Mouse (Mus musculus): ENCODE measurements around the gene Tfb2m. TPM values are rescaled to one million over a fixed set of nuclear protein-coding genes. Genes with fewer than 3 reads are reported as not detected.

Gene Tfb2m
- total and polyA plus RNA-seq, 2 experiments from 2014 or later = 20.4 to 34.7 TPM

DNA sequence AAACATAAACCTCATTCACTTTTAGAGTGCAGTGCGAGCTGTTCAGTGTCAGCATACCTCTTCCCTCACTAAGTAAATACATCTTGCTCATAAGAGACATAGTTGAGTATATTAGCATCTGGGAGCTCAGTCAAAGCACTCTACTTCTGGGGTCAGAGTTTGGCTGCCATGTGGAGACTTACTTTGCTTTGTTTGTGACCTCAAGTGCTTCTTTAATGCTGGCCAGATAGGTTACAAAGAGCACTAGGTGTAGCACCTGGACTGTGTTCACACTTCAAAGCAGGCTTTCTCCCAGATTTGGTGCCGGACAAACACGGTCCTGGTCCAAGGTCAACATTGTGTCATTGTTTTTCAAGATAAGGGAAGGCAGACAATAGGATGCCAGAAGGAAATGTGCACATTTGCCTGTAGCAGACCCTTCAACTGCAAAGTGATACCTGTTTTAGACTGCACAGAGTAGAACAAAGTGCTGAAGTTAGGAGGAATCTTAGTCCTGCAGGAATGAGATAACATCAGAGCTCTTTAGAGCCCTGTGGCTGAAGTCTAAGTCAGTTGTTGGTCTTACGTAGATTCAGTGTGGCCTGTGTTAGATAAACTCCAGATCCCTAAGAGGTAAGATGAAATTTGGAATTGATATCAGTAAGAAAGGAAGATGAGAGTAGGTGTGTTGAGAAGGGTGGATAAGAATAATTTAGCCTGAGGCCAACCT lies 22.8 kb upstream of the Tfb2m start:
- no peak for TF ChIP-seq CTCF (IDR thresholded peaks at IDR 0.05; ENCODE audit: low read depth)
- no peak for TF ChIP-seq EP300 (IDR thresholded peaks at IDR 0.05; ENCODE audit: low read depth)
- Histone ChIP-seq H3K4me3 (ENCODE audit: low read depth, low read length) (no peak overlapping the region), H3K4me1 (ENCODE audit: control insufficient read depth, insufficient read depth) (peaks cover 24% of the 10 kb centered on the region), H3K4me2 (ENCODE audit: low read depth, low read length) (no peak overlapping the region), H3K9ac (replicated peaks; ENCODE audit: low read depth, low read length) (no peak overlapping the region), H3K27me3 (ENCODE audit: control insufficient read depth, insufficient read depth, low read length) (no peaks in the 10 kb centered on the region), H3K27ac (ENCODE audit: low read depth) (0 out of 2 replicates have a peak overlapping the region, but pooled peaks have one; percentile 7), H3K9me3 (replicated peaks; ENCODE audit: control insufficient read depth, low read length) (no peaks in the 10 kb centered on the region), H3K36me3 (replicated peaks; ENCODE audit: control insufficient read depth, insufficient read depth, low read length) (no peaks in the 10 kb centered on the region)
- DNase-seq (ENCODE audit: low spot score) = no peak
- ATAC-seq (ENCODE audit: insufficient read depth, low read depth) = peak; percentile 22; the same call in 1 of the 2 replicates
- 31% methylated on average over 4 of the region's 4 CpGs for WGBS

DNA sequence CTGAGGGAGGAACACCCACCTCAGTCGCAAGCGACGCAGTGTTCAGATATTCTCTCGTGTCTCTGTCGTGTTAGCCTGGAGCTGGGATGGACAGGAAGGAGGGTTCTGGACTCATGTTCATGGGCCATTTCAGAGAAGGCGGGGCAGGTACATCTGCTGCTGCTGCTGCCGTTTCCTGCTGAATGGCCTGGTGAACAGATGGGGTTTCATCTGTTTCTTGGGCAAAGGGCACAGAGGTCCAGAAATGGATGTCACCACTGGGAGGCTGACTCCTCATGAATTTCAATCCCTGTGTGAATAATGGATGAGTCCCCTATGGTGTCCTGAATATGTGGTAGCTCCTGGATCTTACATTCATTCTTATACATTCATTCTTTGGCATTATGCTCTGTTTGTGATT lies 21.5 kb upstream of the Tfb2m start:
- ATAC-seq (ENCODE audit: insufficient read depth, low read depth) (no peak), DNase-seq (ENCODE audit: low spot score) (no peak)
- no peaks in the 10 kb centered on the region for H3K27me3 ChIP-seq (ENCODE audit: control insufficient read depth, insufficient read depth, low read length)
- WGBS = 74% methylated on average over 7 of the region's 7 CpGs
- H3K4me2 ChIP-seq (ENCODE audit: low read depth, low read length) = no peak overlapping the region
- H3K9me3 ChIP-seq (replicated peaks; ENCODE audit: control insufficient read depth, low read length) = no peaks in the 10 kb centered on the region
- no peak overlapping the region for H3K9ac ChIP-seq (replicated peaks; ENCODE audit: low read depth, low read length)
- H3K4me3 ChIP-seq (ENCODE audit: low read depth, low read length) = no peak overlapping the region
- no peak for TF ChIP-seq EP300 (IDR thresholded peaks at IDR 0.05; ENCODE audit: low read depth)
- no peak for TF ChIP-seq CTCF (IDR thresholded peaks at IDR 0.05; ENCODE audit: low read depth)
- no peaks in the 10 kb centered on the region for H3K36me3 ChIP-seq (replicated peaks; ENCODE audit: control insufficient read depth, insufficient read depth, low read length)
- H3K27ac ChIP-seq (ENCODE audit: low read depth) = no peak overlapping the region
- peaks cover 24% of the 10 kb centered on the region for H3K4me1 ChIP-seq (ENCODE audit: control insufficient read depth, insufficient read depth)

- TF ChIP-seq CTCF (IDR thresholded peaks at IDR 0.05; ENCODE audit: low read depth) (no peak), EP300 (IDR thresholded peaks at IDR 0.05; ENCODE audit: low read depth) (no peak)
- no peak overlapping the region for H3K9ac ChIP-seq (replicated peaks; ENCODE audit: low read depth, low read length)
- H3K27me3 ChIP-seq (ENCODE audit: control insufficient read depth, insufficient read depth, low read length) = no peaks in the 10 kb centered on the region
- no peak overlapping the region for H3K4me2 ChIP-seq (ENCODE audit: low read depth, low read length)
- H3K27ac ChIP-seq (ENCODE audit: low read depth) = no peak overlapping the region
- ATAC-seq (ENCODE audit: insufficient read depth, low read depth) (no peak), DNase-seq (ENCODE audit: low spot score) (no peak)
- no peak overlapping the region for H3K4me3 ChIP-seq (ENCODE audit: low read depth, low read length)
- WGBS = 84% methylated on average over 5 of the region's 5 CpGs
- H3K9me3 ChIP-seq (replicated peaks; ENCODE audit: control insufficient read depth, low read length) = no peaks in the 10 kb centered on the region
- H3K36me3 ChIP-seq (replicated peaks; ENCODE audit: control insufficient read depth, insufficient read depth, low read length) = no peaks in the 10 kb centered on the region
- peaks cover 25% of the 10 kb centered on the region for H3K4me1 ChIP-seq (ENCODE audit: control insufficient read depth, insufficient read depth)
Measured at GRCm38 (mm10) chr1:179563926-179564325, 17.9 kb upstream of the Tfb2m start.

- Histone ChIP-seq H3K27me3 (ENCODE audit: control insufficient read depth, insufficient read depth, low read length) (no peaks in the 10 kb centered on the region), H3K27ac (ENCODE audit: low read depth) (no peak overlapping the region), H3K9ac (replicated peaks; ENCODE audit: low read depth, low read length) (no peak overlapping the region), H3K36me3 (replicated peaks; ENCODE audit: control insufficient read depth, insufficient read depth, low read length) (no peaks in the 10 kb centered on the region), H3K4me1 (ENCODE audit: control insufficient read depth, insufficient read depth) (peaks cover 18% of the 10 kb centered on the region), H3K9me3 (replicated peaks; ENCODE audit: control insufficient read depth, low read length) (no peaks in the 10 kb centered on the region), H3K4me3 (ENCODE audit: low read depth, low read length) (no peak overlapping the region), H3K4me2 (ENCODE audit: low read depth, low read length) (no peak overlapping the region)
- no peak for DNase-seq (ENCODE audit: low spot score)
- no peak for ATAC-seq (ENCODE audit: insufficient read depth, low read depth)
- TF ChIP-seq CTCF (IDR thresholded peaks at IDR 0.05; ENCODE audit: low read depth) (no peak), EP300 (IDR thresholded peaks at IDR 0.05; ENCODE audit: low read depth) (no peak)
- WGBS = 84% methylated on average over 4 of the region's 4 CpGs
Measured at GRCm38 (mm10) chr1:179563211-179563610, 17.1 kb upstream of the Tfb2m start.

- WGBS = 93% methylated on average over 6 of the region's 6 CpGs
Measured at GRCm38 (mm10) chr1:179560845-179561430, 14.9 kb upstream of the Tfb2m start.

More at GRCm38 (mm10) chr1:179560845-179561430, 14.9 kb upstream of the Tfb2m start:
- ATAC-seq (ENCODE audit: insufficient read depth, low read depth) (no peak), DNase-seq (ENCODE audit: low spot score) (no peak)
- Histone ChIP-seq H3K4me2 (ENCODE audit: low read depth, low read length) (no peak overlapping the region), H3K27ac (ENCODE audit: low read depth) (no peak overlapping the region), H3K36me3 (replicated peaks; ENCODE audit: control insufficient read depth, insufficient read depth, low read length) (no peaks in the 10 kb centered on the region), H3K4me1 (ENCODE audit: control insufficient read depth, insufficient read depth) (peaks cover 7% of the 10 kb centered on the region; the same call in 1 of the 2 replicates), H3K4me3 (ENCODE audit: low read depth, low read length) (no peak overlapping the region), H3K27me3 (ENCODE audit: control insufficient read depth, insufficient read depth, low read length) (no peaks in the 10 kb centered on the region), H3K9me3 (replicated peaks; ENCODE audit: control insufficient read depth, low read length) (no peaks in the 10 kb centered on the region), H3K9ac (replicated peaks; ENCODE audit: low read depth, low read length) (no peak overlapping the region)
- TF ChIP-seq EP300 (IDR thresholded peaks at IDR 0.05; ENCODE audit: low read depth) (no peak), CTCF (IDR thresholded peaks at IDR 0.05; ENCODE audit: low read depth) (no peak)

Data from heart, postnatal 0 days (tissue).